Mouse (Mus musculus): ENCODE data around the gene Zc2hc1c.
"Not testable (repeated sequence)": the region's sequence is repeated elsewhere in the genome, so short reads cannot be mapped to it uniquely, and the experiment has no call there.

Zc2hc1c gene

GRCm38 (mm10) chr12:85288486-85289156 lies at the start of gene Zc2hc1c:
Gene Zc2hc1c, plus strand, starts transcription at chr12:85288591.
- peak; percentile 83 for DNase-seq

GRCm38 (mm10) chr12:85252083-85252482 lies 36.3 kb upstream of the Zc2hc1c start:
- no peak for DNase-seq

GRCm38 (mm10) chr12:85256074-85256751 lies 32.2 kb upstream of the Zc2hc1c start:
- no peak for DNase-seq

GRCm38 (mm10) chr12:85257008-85257639 lies 31.3 kb upstream of the Zc2hc1c start:
- DNase-seq = no peak

GRCm38 (mm10) chr12:85262489-85262888 lies 25.9 kb upstream of the Zc2hc1c start:
- no peak for DNase-seq

GRCm38 (mm10) chr12:85263190-85263589 lies 25.2 kb upstream of the Zc2hc1c start:
- no peak for DNase-seq

GRCm38 (mm10) chr12:85264531-85264930 lies 23.9 kb upstream of the Zc2hc1c start:
- no peak for DNase-seq

- DNase-seq = no peak
Observed at GRCm38 (mm10) chr12:85264940-85265339, 23.5 kb upstream of the Zc2hc1c start.

GRCm38 (mm10) chr12:85266248-85266647 lies 22.1 kb upstream of the Zc2hc1c start:
- no peak for DNase-seq

GRCm38 (mm10) chr12:85269821-85270220 lies 18.6 kb upstream of the Zc2hc1c start:
- no peak for DNase-seq

- DNase-seq = peak; percentile 87
Observed at GRCm38 (mm10) chr12:85270319-85270718, 18.1 kb upstream of the Zc2hc1c start, which contains the start of gene Mlh3. Gene Mlh3, minus strand, starts transcription at chr12:85270599.

GRCm38 (mm10) chr12:85271132-85271842 lies 17.1 kb upstream of the Zc2hc1c start:
- no peak for DNase-seq

- no peak for DNase-seq
Observed at GRCm38 (mm10) chr12:85271843-85272206, 16.6 kb upstream of the Zc2hc1c start.

- DNase-seq = no peak
Observed at GRCm38 (mm10) chr12:85273508-85273907, 14.9 kb upstream of the Zc2hc1c start.

- DNase-seq = no peak
Observed at GRCm38 (mm10) chr12:85276273-85276672, 12.1 kb upstream of the Zc2hc1c start.

- DNase-seq = peak; percentile 71
Observed at GRCm38 (mm10) chr12:85278919-85279318, 9.5 kb upstream of the Zc2hc1c start.

GRCm38 (mm10) chr12:85279396-85280080 lies 8.9 kb upstream of the Zc2hc1c start:
- peak; percentile 45 for DNase-seq

GRCm38 (mm10) chr12:85280105-85280844 lies 8.1 kb upstream of the Zc2hc1c start:
- DNase-seq = peak; percentile 97

- no peak for DNase-seq
Observed at GRCm38 (mm10) chr12:85280845-85281651, 7.3 kb upstream of the Zc2hc1c start.

GRCm38 (mm10) chr12:85281756-85282155 lies 6.6 kb upstream of the Zc2hc1c start:
- not testable (repeated sequence) for DNase-seq

GRCm38 (mm10) chr12:85284331-85284730 lies 4.1 kb upstream of the Zc2hc1c start:
- no peak for DNase-seq

Data from liver (tissue).